Mouse (Mus musculus): ENCODE data around the gene Gtpbp1.

The Gtpbp1 gene

DNA sequence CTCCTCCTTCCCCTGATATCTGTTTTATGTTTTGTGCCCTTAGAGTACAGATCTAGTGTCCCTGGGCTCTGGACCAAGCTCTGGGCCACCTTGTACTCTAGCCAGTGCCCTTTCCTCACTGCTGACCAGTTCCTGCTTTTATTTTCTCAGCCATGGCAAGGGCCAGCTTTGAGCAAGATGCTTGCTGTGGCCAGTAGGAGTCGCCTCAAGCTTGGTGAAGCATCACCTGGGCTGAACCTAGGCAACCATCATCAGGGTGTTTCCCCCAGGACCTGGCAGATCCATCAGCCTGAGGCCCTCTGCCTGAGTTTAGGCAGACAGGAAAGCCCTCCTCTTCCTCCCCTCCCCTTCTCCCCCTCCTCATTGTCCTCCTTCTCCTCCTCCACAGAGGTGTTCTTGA lies 32.8 kb downstream of the Gtpbp1 start:
- peak; percentile 16 for DNase-seq (ENCODE audit: low read depth, low spot score)

- no peak for DNase-seq (ENCODE audit: low read depth, low spot score)
Measured at GRCm38 (mm10) chr15:79725190-79725789, 34.6 kb downstream of the Gtpbp1 start.

- no peak for DNase-seq (ENCODE audit: low read depth, low spot score)
Measured at GRCm38 (mm10) chr15:79727840-79728239, 37.2 kb downstream of the Gtpbp1 start.

GRCm38 (mm10) chr15:79728311-79728710 lies 37.7 kb downstream of the Gtpbp1 start:
- no peak for DNase-seq (ENCODE audit: low read depth, low spot score)

- DNase-seq (ENCODE audit: low read depth, low spot score): no peak
Measured at GRCm38 (mm10) chr15:79728731-79729388, 38.2 kb downstream of the Gtpbp1 start.

GRCm38 (mm10) chr15:79731554-79731953 lies 40.9 kb downstream of the Gtpbp1 start:
- no peak for DNase-seq (ENCODE audit: low read depth, low spot score)

- no peak for DNase-seq (ENCODE audit: low read depth, low spot score)
Measured at GRCm38 (mm10) chr15:79733192-79733591, 42.5 kb downstream of the Gtpbp1 start.

GRCm38 (mm10) chr15:79733640-79734039 lies 43.0 kb downstream of the Gtpbp1 start:
- DNase-seq (ENCODE audit: low read depth, low spot score): no peak

GRCm38 (mm10) chr15:79734311-79734710 lies 43.7 kb downstream of the Gtpbp1 start:
- DNase-seq (ENCODE audit: low read depth, low spot score): no peak

DNA sequence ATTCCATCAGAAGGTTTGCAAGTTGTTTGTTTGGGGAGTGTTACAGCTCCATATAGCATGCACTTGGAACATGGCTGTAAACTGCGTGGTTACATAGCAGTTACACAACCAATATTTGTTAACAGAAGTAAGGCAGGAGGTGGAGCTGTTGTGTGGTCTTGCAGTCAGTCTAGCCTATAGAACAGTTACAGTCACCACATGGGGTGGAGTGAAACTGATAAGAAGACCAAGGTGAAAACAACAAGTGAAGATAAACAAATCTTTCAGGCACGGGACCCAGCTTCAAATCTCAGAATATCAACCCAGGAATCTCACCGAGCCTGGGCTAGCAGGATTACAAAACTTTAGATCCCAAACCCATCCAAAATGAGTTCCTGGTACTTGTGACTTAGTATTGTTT lies 50.1 kb downstream of the Gtpbp1 start:
- DNase-seq (ENCODE audit: low read depth, low spot score): no peak

DNA sequence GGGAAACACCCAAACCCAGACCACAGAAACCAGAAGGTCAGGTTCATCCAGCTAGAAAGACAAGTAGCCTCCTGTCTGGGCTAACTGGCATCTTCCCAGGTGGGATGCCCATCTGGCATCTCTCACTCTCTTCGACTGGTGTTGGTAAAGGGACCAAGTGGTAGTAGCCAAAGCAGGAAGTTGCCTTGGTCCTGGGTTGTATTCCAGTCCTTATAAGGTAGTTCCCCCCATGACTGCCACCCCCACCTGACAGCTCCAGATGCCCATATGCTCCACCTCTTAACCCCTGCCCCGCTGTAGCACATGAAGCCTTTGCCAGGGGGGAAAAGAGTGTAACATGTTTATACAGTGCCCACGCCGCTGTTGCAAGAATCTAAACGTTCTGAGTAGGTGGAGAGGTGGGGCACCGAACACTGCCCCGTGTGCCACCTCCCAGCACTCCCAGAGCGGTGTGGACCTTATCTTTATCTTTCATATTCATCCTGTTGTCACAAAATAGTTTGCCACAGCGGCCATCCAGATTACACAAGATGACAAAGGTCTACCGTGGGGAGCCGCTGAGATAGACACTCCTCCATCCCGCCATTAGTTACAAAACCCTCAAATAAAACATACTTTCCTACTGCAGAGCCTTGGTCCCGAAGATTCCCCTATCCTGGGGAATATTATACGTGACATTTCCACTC lies 50.7 kb downstream of the Gtpbp1 start:
- DNase-seq (ENCODE audit: low read depth, low spot score): no peak

GRCm38 (mm10) chr15:79741921-79742705 lies 51.5 kb downstream of the Gtpbp1 start, which contains the start of gene Sun2:
Gene Sun2, minus strand, starts transcription at chr15:79742536.
- peak; percentile 83 for DNase-seq (ENCODE audit: low read depth, low spot score)

DNA sequence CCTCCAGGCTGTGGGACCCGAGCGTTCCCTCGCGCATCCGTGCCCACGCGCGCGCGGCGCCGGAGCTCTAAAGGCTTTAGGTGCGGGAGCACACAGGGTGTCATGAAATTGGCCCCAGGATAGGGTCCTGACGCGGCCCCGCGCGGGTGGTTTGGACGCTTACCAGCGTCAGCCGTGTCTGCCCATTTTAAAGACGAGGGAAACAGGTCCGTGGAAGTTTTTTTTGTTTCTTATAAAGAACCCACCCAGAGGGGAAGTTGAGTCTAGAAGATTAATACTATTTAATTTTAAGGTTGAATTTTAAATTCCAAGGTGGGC lies 52.0 kb downstream of the Gtpbp1 start:
- no peak for DNase-seq (ENCODE audit: low read depth, low spot score)

- no peak for DNase-seq (ENCODE audit: low read depth, low spot score)
Measured at GRCm38 (mm10) chr15:79744001-79744400, 53.4 kb downstream of the Gtpbp1 start.

DNA sequence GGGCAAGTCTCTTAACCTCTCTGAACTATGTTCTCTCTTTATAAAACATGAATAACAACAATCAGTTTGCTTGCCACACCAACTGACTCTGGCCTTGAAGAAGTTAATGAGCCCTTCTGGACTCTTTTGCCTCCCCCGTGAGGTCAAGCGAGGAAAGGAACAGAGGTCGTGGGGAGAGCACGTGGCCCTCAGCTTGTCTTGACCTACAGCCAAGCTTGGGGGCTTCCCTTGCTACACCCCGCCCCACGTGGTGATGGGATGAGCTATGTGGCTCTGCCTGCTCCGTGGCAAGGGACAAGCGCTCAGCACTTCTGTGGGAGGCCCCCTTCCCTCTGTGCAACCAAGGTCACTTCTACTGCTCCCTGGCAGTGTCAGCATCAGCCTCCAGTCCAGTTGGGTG lies 54.1 kb downstream of the Gtpbp1 start:
- no peak for DNase-seq (ENCODE audit: low read depth, low spot score)

GRCm38 (mm10) chr15:79745312-79745711 lies 54.7 kb downstream of the Gtpbp1 start:
- DNase-seq (ENCODE audit: low read depth, low spot score): no peak

- DNase-seq (ENCODE audit: low read depth, low spot score): no peak
Measured at GRCm38 (mm10) chr15:79745883-79746282, 55.2 kb downstream of the Gtpbp1 start.

GRCm38 (mm10) chr15:79747998-79748397 lies 57.4 kb downstream of the Gtpbp1 start:
- peak; percentile 65 for DNase-seq (ENCODE audit: low read depth, low spot score)

DNA sequence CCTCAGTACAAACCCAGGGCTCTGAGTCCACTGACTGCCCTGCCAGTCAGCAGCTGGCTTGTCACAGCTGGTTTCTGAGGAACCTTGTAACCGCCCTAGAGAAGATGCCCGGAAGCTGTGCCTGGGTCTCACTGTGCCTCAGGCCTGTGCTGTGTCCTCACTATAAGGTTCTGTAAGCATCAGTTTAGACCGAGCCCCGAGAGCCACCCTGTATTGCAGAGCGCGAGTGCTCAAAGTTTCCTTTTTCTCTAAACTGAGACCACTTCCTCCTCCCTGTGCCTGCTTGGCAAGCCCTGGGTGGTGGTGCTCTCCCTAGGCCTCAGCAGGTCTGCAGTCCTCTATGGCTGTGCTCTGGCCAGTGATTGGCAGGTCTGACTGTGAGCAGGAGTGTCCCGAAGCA lies 58.5 kb downstream of the Gtpbp1 start:
- no peak for DNase-seq (ENCODE audit: low read depth, low spot score)

DNA sequence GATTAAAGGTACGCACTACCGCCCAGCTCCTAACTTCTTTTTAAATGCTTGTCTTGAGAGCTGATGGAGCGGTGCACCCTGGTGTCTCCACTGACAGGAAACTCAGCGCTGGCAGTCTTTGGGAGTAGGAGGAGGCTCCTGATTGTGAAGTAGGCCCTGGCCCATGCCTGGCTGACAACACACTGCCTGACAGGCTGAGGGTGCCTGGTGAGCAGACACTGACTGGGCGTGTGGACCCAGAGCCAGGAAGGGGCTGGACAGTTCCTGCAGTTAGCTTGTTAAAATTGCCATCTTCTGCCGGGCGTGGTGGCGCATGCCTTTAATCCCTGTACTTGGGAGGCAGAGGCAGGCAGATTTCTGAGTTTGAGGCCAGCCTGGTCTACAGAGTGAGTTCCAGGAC lies 59.6 kb downstream of the Gtpbp1 start:
- no peak for DNase-seq (ENCODE audit: low read depth, low spot score)

DNA sequence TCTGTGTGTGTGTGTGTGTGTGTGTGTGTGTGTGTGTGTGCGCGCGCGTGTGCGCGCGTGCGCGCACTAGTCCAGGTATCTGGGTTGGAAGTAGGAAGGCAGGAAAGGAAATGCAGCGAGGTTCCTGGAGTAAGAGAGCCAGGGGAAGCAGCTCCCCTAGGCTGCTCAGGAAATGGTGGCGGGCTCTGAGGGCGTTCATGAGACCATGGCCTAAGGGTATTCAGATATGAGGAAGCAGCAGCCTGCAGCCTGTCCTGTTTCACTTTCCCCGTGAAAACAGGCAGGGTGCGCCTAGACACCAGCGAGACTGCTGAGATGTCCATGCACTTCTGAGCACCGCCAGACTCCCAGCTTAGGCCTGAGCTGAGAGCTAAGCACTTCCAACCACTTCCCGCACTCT lies 61.1 kb downstream of the Gtpbp1 start:
- DNase-seq (ENCODE audit: low read depth, low spot score): no peak

GRCm38 (mm10) chr15:79752742-79753419 lies 62.2 kb downstream of the Gtpbp1 start:
- DNase-seq (ENCODE audit: low read depth, low spot score): peak; percentile 54

Measured in retina, postnatal 7 days (tissue).